ENCODE assay signal across 8 mouse cellular contexts in the genomic region with DNA sequence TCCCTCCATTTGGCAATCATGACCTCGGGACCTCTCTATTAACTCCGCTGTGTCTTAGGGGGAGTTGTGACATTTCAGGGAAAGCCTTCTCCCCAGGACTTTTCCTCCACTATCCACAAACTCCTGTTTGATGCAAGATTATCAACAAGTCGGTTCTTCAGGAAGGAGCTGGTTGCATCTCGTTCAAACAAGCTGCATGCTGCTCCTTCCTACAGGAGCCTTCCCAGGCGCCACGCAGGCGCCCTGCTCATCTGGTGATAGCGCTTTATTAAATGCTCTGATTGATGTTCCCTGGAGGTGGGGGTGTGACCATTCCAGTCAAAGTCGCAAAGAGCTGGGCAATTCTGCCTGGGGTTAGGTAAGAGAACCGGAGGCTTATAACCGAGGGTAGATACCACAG. TPM values are rescaled to one million over a fixed set of nuclear protein-coding genes. Genes with fewer than 3 reads are reported as not detected.
DNase-seq lines count a peak whose midpoint lies in the region; ATAC-seq lines count a peak whose summit lies in the region.

No protein-coding gene starts in this region.

- peaks cover 59% of the 10 kb centered on the region for H3K27me3 ChIP-seq in lung, embryonic 15.5 days
- H3K27me3 ChIP-seq in forebrain, embryonic 14.5 days (replicated peaks; ENCODE audit: control insufficient read depth, insufficient read depth, low read length): peaks cover 17% of the 10 kb centered on the region
- peaks cover 60% of the 10 kb centered on the region for H3K27me3 ChIP-seq in limb, embryonic 13.5 days
- peaks cover 4% of the 10 kb centered on the region for H3K27me3 ChIP-seq in stomach, embryonic 16.5 days (ENCODE audit: control insufficient read depth, insufficient read depth, low read length)

- no peak overlapping the region for H3K9ac ChIP-seq in lung, embryonic 15.5 days
- peak overlapping the region; percentile 70; the same call in 1 of the 2 replicates for H3K9ac ChIP-seq in forebrain, embryonic 14.5 days (ENCODE audit: low read length)
- peak overlapping the region; percentile 80 for H3K9ac ChIP-seq in limb, embryonic 13.5 days
- peak overlapping the region; percentile 79; the same call in 1 of the 2 replicates for H3K9ac ChIP-seq in stomach, embryonic 16.5 days (ENCODE audit: low read length)

- no peaks in the 10 kb centered on the region for H3K9me3 ChIP-seq in lung, embryonic 15.5 days
- no peaks in the 10 kb centered on the region for H3K9me3 ChIP-seq in forebrain, embryonic 14.5 days (replicated peaks; ENCODE audit: control insufficient read depth, low read length)
- H3K9me3 ChIP-seq in limb, embryonic 13.5 days: no peaks in the 10 kb centered on the region
- H3K9me3 ChIP-seq in stomach, embryonic 16.5 days (replicated peaks; ENCODE audit: control insufficient read depth, low read length): no peaks in the 10 kb centered on the region

- peaks cover 14% of the 10 kb centered on the region for H3K4me1 ChIP-seq in lung, embryonic 15.5 days
- H3K4me1 ChIP-seq in forebrain, embryonic 14.5 days (ENCODE audit: control insufficient read depth, insufficient read depth, low read length): no peaks in the 10 kb centered on the region
- H3K4me1 ChIP-seq in limb, embryonic 13.5 days: peaks cover 15% of the 10 kb centered on the region
- H3K4me1 ChIP-seq in stomach, embryonic 16.5 days (ENCODE audit: control insufficient read depth, insufficient read depth, low read length): peaks cover 6% of the 10 kb centered on the region; the same call in 1 of the 2 replicates

- no peak for ATAC-seq in lung, embryonic 15.5 days (ENCODE audit: borderline replicate concordance, extremely low read depth, low FRiP score, low TSS enrichment)
- ATAC-seq in forebrain, embryonic 14.5 days: no peak
- no peak for ATAC-seq in limb, embryonic 13.5 days (ENCODE audit: low FRiP score, low read depth)
- ATAC-seq in stomach, embryonic 16.5 days (ENCODE audit: insufficient read depth, low FRiP score): no peak

- peak overlapping the region; percentile 98 for H3K4me2 ChIP-seq in lung, embryonic 15.5 days
- H3K4me2 ChIP-seq in forebrain, embryonic 14.5 days (ENCODE audit: low read length): peak overlapping the region; percentile 93
- H3K4me2 ChIP-seq in limb, embryonic 13.5 days (replicated peaks): peak overlapping the region; percentile 91
- H3K4me2 ChIP-seq in stomach, embryonic 16.5 days (ENCODE audit: low read depth, low read length): peak overlapping the region; percentile 71

- H3K27ac ChIP-seq in lung, embryonic 15.5 days: no peak overlapping the region
- H3K27ac ChIP-seq in forebrain, embryonic 14.5 days (ENCODE audit: low read depth, low read length): no peak overlapping the region
- no peak overlapping the region for H3K27ac ChIP-seq in limb, embryonic 13.5 days
- H3K27ac ChIP-seq in stomach, embryonic 16.5 days (ENCODE audit: low read length): no peak overlapping the region

- DNase-seq in lung, postnatal 14 days: no peak
- peak; percentile 23 for DNase-seq in forebrain, embryonic 14.5 days (ENCODE audit: low spot score)
- no peak for DNase-seq in cerebellum, postnatal 14 days
- DNase-seq in urinary bladder, postnatal 36 days (ENCODE audit: low spot score in 2 of 2): no peak
- no peak for DNase-seq in urinary bladder, adult 18-20 months (ENCODE audit: low spot score in 2 of 2)

- peak overlapping the region; percentile 70 for H3K4me3 ChIP-seq in lung, embryonic 15.5 days
- peak overlapping the region; percentile 61 for H3K4me3 ChIP-seq in forebrain, embryonic 14.5 days (ENCODE audit: low read depth, low read length)
- peak overlapping the region; percentile 78 for H3K4me3 ChIP-seq in limb, embryonic 13.5 days
- H3K4me3 ChIP-seq in stomach, embryonic 16.5 days (replicated peaks; ENCODE audit: low read length): peak overlapping the region; percentile 66

- WGBS in lung, embryonic 15.5 days: 8% methylated on average over 11 of the region's 11 CpGs
- WGBS in forebrain, embryonic 14.5 days: 10% methylated on average over 11 of the region's 11 CpGs
- WGBS in limb, embryonic 13.5 days: 7% methylated on average over 11 of the region's 11 CpGs
- WGBS in stomach, embryonic 16.5 days: 11% methylated on average over 11 of the region's 11 CpGs

- H3K36me3 ChIP-seq in lung, embryonic 15.5 days: no peaks in the 10 kb centered on the region
- H3K36me3 ChIP-seq in forebrain, embryonic 14.5 days (ENCODE audit: control insufficient read depth, insufficient read depth, low read length): no peaks in the 10 kb centered on the region
- H3K36me3 ChIP-seq in limb, embryonic 13.5 days: no peaks in the 10 kb centered on the region
- no peaks in the 10 kb centered on the region for H3K36me3 ChIP-seq in stomach, embryonic 16.5 days (ENCODE audit: control insufficient read depth, insufficient read depth, low read length)

RNA-seq across cellular contexts. Expression of a gene that starts 1.1 kb away (rescaled TPM):
- polyA plus RNA-seq in lung, embryonic 15.5 days (2015; fragmentation: Nextera tagmentation; extraction: Ambion mirVana): 0.34 and 0.36 TPM in 2 replicates
- 0.33 TPM in 1 of 2 replicates, not detected in the other for polyA plus RNA-seq in forebrain, embryonic 14.5 days (2014; fragmentation: Nextera tagmentation; extraction: Ambion mirVana)
- polyA plus RNA-seq in limb, embryonic 13.5 days (2015; fragmentation: Nextera tagmentation; extraction: Ambion mirVana): 0.53 TPM in 1 of 2 replicates, not detected in the other
- 0.90 and 1.3 TPM in 2 replicates for polyA plus RNA-seq in stomach, embryonic 16.5 days (2015; fragmentation: Nextera tagmentation; extraction: Ambion mirVana)
